Mouse (Mus musculus): ENCODE results near the gene Pax2. TPM values are rescaled to one million over a fixed set of nuclear protein-coding genes. Genes with fewer than 3 reads are reported as not detected.
"Not testable (repeated sequence)": the region's sequence is repeated elsewhere in the genome, so short reads cannot be mapped to it uniquely, and the experiment has no call there.

The Pax2 gene
- total RNA-seq, 2 experiments from 2014 or later = not detected

DNA sequence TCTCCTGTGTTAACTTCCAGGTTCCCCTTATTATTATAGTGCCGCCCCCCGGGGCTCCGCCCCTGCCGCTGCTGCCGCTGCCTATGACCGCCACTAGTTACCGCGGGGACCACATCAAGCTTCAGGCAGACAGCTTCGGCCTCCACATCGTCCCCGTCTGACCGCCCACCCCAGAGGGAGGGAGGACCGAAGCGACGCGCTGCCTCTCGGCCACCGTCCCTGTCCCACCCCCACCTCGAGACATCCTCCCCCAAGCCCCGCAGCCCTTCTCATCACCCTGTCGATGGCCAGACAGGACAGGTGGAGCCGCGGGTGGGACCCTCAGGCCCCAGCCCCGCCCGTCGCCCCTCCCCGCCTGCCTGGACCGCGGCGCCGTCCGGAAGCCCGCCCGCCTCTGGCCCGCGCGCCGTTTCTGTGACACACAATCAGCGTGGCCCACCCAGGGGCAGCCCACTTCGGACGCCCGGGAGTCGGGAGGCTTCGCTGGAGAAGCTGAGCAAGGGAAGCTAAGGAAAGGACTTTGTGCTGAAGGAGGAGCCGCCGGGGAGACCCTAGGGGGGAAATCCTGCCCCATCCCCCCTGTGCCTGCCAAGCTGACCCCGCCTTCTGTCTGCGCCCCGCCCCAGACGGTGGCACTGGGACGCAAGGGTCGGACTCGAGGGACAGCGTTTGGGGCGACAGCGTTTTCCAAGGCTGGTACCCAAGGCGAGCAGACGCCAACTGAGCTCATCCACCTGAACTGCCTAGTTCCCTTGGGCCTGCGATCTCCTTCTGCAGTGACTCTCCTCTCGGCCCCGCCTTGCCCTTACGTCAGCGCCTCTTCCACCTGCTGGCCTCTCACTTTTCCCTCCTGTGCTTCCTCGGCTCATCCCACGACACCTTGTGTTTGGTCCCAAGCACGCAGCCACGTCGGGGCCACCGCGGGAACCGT is 80.4 kb downstream of the Pax2 start:
- peak; percentile 11 for DNase-seq

DNA sequence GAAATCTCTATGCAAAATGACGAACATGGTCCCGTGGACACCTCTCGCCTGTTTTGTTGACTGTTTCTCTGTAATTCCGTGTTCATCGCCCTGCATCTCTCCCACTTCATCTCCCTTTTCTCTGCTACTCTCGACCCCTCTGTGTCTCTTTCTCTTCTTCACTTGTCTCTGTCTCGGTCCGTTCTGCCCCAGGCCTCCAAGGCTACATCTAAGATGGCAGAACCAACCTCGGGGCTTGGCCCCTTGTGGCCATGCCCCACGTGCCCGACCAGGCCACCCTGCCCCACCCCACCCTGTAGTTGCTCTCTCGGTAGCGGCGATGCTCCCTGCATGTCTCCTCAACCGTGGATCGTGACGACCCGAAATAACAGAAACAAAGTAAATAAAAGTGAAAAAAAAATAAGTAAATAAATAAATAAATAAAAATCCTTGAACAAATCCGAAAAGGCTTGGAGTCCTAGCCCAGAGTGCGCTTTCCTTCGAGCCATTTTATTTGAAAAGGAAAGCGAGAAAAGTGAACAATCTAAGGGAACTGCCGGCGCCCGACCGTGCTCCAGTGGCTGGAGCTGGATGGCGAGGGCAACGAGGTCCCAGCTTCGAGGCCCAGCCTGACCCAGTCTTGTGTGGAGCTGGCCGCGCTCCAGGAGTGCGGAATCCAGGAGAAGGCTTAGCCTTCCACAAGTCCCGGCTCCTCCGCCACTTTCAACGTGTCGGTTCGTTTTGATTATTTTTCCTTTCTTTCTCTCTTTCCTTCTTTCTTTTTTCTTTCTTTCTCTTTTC is 81.8 kb downstream of the Pax2 start:
- DNase-seq = no peak

DNA sequence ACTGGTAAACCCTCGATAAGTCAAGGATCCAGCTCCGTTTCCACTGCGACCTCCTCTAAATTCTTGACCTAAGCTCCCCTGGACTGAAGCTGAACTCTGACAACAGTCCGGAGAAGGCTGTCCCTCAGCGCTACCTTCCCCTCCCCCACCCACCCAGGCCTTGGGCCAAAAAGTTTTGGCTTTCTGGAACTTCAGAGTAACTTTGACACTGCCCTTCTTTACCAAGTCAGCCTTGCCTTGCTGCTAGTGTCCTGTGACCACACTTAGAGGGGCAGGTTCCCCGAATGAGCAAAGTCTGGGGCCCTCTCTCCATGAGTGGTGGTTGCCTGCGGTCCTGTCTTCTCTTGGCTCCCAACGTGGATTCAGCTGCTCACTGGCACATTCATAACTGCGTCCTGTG is 82.5 kb downstream of the Pax2 start:
- DNase-seq = no peak

DNA sequence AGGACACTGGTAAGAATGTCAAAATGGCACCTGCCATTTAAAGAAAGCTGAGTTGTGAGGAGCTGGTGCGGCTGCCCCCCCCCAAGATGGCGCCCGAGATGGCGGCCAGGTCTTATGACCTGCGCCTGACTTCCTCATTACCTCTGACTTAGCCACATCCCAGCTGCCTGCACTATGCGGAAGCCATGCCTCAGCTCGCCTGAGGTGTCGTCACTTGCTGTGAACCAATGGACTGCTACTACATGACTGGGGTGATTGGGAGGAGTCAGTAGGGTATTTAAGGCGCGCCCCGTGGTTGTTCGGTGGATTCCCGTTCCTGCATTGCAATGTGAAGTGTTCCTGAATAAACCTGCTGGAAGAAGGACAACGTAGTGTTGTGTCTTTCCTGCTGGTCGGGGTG is 86.8 kb downstream of the Pax2 start:
- not testable (repeated sequence) for DNase-seq

DNA sequence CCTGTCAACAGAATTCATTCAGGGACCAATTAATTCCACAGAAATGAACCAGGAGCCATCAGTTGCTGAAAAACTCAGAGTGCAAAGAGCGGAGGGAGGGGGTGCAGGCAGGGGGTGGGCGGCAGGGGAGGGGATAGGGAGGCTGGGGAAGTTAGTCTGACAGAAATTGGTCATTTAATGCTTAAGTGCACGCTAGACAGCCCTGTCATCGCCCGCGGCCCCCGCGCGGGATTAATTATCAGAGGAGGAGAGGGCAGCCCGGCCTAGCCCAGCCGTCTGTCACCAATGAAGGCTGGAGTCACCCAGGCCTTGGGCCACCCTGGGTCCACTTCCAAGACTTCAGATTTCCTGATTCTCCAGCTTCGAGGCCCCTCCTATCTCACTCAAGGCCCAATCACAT is 93.6 kb downstream of the Pax2 start:
- DNase-seq = no peak

DNA sequence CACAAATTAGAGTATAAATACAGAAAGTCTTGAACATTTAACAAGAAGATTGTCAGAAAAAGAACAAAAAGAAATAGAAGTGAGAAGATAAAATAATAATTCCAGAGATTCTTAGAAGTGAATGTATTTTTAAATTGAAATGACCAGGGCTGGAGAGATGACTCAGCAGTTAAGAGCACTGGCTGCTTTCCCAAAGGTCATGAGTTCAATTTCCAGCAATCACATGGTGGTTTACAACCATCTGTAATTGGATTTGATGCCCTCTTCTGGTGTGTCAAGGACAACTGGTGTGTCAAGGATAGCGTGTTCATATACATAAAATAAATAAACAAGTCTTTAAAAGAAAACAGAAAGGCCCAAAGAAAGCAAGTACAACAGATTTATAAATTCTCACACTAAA is 102.8 kb downstream of the Pax2 start:
- no peak for DNase-seq

DNA sequence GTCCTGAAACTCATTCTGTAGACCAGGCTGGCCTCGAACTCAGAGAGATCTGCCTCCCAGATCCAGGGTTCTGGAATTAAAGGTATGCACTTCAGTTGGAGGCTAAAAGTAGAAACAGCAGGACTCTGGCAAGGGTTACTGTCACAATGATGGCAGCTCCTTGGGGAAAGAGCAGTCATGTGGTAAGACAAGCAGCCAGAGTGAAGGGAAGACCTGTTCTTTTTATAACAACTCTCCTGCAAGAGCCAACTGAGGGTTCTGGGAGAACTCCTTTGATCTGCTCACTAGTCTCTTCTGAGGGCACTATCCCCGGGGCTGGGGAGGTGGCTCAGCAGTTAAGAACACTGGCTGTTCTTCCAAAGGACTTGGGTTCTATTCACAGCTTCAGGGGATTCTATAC is 112.9 kb downstream of the Pax2 start:
- DNase-seq = no peak

DNA sequence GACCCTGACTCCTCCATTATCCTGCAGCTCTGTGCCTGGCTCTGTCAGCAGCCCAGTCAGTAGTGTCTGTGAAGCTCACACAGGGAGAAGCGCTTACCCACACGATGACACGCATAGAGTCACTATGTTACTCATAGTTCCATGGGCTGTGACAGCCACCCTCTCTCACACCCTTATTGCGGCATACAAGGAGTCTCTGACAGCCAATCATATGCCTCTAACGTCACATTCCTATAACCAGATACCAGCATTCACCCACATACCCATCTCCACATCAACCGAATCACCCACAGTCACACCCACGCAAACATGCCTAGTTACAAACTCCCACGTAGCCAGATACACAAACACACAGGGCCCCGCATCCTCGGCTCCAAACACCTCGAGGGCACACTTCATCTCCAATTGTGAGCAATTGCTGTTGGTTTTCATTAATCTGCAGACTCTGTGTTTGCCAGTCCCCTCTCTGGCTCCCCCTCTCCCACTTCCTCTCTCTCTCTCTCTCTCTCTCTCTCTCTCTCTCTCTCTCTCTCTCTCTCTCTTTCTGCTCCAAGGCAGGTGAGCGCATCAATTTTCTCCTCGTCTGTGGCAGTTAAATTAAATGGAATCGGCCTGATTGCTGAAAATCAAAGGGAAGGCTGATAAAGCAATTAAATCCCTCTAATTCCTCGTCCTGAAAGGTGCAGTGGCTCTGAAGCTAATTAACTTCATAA is 118.5 kb downstream of the Pax2 start:
- no peak for DNase-seq

DNA sequence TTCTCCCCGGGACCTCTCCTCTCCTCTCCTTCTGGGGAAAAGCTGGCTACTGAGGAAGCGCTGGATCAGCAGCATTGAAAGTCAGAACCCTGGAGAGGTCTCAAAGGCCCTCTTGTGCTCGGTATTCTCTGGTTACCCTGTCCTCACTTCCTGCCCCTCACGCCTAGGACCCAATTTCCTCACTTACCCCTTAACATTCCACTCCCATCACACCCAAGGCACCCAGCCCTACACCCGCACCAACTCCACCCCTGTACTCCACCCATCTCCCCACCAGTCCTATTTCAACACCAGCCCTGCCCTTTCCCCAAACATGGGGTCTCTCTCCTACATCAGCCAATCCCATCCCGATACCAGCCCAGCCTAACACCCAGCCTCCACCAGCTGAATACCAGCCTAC is 119.1 kb downstream of the Pax2 start:
- DNase-seq = no peak

DNA sequence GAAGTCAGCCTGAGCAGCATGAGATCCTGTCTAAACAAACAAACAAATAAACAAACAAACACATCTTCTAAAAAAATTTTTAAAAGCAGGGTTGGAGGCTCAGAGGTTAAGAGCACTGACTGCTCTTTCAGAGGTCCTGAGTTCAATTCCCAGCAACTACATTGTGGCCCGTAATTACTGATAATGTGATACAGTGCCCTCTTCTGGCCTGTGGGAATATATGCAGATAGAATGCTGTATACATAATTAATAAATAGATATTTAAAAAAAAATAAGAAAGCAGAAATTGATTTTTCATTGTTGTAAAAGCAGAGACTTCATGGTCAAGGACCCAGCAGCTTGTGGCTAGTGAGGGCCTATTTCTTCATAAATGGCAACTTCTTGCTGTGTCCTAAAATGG is 119.9 kb downstream of the Pax2 start:
- DNase-seq = no peak

DNA sequence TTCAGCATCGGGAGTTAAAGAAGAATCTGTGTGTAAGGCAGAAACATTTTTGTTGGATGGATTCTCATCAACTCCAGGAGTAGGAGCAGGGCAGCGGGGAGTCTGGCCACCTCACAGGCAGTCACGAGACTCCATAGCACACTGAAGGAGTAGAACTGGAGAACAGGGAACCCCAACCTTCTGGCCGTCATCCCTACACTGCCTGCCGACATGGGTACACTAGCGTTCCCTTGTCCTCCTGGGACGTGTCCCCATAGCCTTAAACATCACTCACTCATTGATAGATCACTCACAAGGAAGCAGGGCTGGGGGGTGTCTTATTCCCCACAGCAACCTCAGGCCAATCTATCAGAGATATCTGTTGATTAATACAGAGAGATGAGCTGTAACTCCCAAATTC is 120.7 kb downstream of the Pax2 start:
- DNase-seq = no peak

DNA sequence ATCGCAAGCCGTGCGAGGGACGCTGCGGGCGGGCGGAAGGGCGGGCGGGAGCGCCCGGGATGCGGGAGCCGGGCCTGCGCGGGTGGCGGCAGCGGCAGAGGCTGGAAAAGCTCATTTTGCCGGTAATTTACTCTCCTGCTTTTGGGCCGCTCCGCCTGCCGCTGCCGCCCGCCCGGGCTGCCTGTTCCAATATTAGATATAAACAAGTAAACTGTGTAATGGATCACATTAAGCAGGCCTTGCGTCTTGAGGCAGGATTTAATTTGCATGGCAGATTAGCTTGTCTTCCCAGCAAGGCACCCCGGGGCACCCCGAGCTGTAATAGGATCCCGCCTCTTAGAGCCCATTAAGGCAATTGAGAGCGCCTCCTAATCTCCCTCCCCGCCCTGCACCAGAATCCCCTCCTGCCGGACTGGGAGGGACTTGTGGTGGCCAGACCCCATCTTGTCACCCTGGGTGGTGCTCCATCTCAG is 126.7 kb downstream of the Pax2 start:
- DNase-seq = peak; percentile 40

DNA sequence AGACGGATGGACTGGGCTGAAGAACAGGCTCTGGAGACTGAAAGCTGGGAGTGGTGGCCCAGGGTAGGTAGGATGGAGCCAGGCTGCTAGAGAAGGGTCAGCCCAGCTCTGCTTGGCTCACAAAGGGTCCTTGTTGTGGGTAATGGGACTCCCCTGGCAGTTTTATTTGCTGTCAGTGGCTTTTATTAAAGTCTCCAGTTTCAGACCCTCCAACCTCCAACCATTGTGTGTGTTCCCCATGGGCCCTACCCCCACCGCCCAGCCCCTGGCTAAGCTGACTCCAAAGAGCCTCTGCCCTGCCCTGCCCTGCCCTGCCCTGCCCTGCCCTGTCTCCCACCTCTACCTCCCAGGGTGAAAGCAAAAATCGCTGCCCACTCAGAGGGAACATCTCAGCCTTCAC is 128.5 kb downstream of the Pax2 start:
- no peak for DNase-seq

DNA sequence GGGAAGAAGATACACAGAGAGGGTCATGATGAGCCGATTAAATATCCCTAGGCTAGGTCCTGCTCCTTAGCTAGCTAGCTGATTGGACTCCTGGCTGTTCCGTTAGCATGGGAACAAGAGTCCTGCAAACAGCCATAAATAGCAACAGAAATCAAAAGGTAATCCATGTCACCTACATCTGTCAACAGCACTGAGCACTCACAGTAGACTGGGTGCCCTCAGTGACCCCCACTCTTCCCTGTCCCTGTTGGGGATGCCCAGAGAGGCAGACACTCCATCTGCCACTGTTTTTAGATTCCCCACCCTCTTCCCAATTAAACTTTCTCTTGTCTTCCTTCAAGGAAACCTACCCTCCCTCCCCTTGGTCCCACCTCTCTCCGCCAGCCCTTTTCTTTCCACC is 130.6 kb downstream of the Pax2 start:
- no peak for DNase-seq

Small RNAs within 50 kb of the gene (microRNA-seq; reads per million reads assigned to microRNA genes)
- 0 reads per million in 2 experiments for gene Mir6405 (ENCODE audit: borderline replicate concordance in 2 of 2)

Other genes starting within 250 kb of the Pax2 start
- gene Sec31b, start 210.2 kb upstream of the Pax2 start, total RNA-seq (2021) = 10 to 100 TPM; 15.5 to 17.5 TPM
- not detected for gene Gm20538, start 203.2 kb upstream of the Pax2 start, total RNA-seq (2021)
- gene Ndufb8, start 200.6 kb upstream of the Pax2 start, total RNA-seq (2021) = 1,000 to 10,000 TPM; 1,010 to 1,034 TPM
- gene Hif1an, start 193.2 kb upstream of the Pax2 start, total RNA-seq (2021) = 10 to 100 TPM; 86.7 to 94.7 TPM
- 10 to 100 TPM; 11.1 to 11.7 TPM for gene Slf2, start 175.1 kb downstream of the Pax2 start, total RNA-seq (2021)
- under 1 TPM; 0.19 to 0.33 TPM for gene Sema4g, start 233.1 kb downstream of the Pax2 start, total RNA-seq (2021)
- 10 to 100 TPM; 16.2 to 16.6 TPM for gene Twnk, start 249.6 kb downstream of the Pax2 start, total RNA-seq (2021)

Data from gastrocnemius, postnatal 25 days (tissue).